Mouse (Mus musculus) cerebellum, adult 2 months (tissue): Measurements from ENCODE around the gene Scfd2.

Source experiments
- CTCF ChIP-seq: fragments of 200-500 bp; IDR thresholded peaks from 2 replicates; pipeline ENCODE4 v1.5.1; 2011; ENCODE audit warnings: low read depth, mild to moderate bottlenecking, control low read depth, low read length, moderate library complexity, borderline replicate concordance; ENCODE audit not compliant: insufficient read depth
- POLR2A ChIP-seq: fragments of 200-500 bp; IDR thresholded peaks from 2 replicates; pipeline ENCODE4 v1.6.1; 2011; ENCODE audit warnings: low read length, control low read depth, borderline replicate concordance; ENCODE audit not compliant: insufficient read depth

GRCm38 (mm10) chr5:74317174-74317573 lies 214.4 kb downstream of the Scfd2 start:
- TF ChIP-seq POLR2A, result no peak
- no peak for TF ChIP-seq CTCF
